Mouse (Mus musculus) kidney, postnatal 10 days (tissue): ENCODE measurements at regions not wholly inside any gene's neighbourhood (a gene's known extent, or its start where the extent isn't known, plus 50 kb on each side); places are given as distances from the start of the nearest gene placed in this dataset.
"Not testable (repeated sequence)": the region's sequence is repeated elsewhere in the genome, so short reads cannot be mapped to it uniquely, and the experiment has no call there.

Experiments
- DNase-seq: peaks from one replicate; pipeline ENCODE4 v3.0.0; 2021; ENCODE audit warnings: mixed read lengths

DNA sequence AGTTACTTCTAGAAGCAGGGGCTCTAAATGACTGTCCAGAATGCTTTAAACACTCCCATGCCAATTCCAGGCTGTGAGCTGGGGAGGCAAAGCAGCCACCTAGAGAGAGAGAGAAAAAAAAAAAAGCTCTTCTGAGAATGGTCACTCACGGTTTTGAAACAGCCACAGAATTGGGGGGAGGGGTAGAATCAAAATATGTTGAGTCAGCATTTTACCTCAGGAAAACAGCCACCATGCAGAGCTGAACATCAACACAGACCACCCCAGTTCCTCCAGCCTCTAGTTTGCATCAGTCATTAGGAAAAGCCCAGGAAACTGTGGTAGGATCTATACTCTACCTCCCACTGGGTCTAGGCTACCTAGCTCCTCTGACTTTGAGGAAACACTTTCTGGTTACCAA is 124.1 kb upstream of the Gm5150 start:
- DNase-seq = no peak

DNA sequence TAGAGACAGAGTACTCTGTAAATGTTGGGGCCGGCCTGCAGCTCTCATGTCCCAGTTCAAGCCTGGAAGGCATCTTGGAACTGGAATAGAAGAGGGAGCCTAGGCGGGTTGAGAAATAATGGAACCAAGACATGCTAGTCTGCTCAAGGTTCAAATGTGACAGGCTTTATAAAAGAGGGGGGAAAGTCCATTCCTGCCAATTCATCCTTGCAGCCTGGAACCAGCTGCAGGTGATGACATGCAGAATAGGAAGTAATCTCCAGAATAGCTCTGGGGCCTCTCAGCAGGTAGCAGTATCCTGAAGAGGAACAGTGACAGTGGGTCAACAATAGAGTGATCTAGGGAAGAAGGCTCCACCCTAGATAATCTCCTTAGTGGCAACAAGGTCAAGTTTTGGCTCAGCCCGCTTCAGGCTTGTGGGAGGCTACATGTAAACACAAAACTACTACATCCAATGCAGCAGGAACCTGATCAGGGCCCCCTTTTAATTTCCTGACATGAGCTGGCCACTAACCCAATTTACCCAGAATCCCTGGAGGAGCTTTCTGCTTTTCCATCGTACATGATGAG is 119.2 kb upstream of the Gm5150 start:
- not testable (repeated sequence) for DNase-seq

DNA sequence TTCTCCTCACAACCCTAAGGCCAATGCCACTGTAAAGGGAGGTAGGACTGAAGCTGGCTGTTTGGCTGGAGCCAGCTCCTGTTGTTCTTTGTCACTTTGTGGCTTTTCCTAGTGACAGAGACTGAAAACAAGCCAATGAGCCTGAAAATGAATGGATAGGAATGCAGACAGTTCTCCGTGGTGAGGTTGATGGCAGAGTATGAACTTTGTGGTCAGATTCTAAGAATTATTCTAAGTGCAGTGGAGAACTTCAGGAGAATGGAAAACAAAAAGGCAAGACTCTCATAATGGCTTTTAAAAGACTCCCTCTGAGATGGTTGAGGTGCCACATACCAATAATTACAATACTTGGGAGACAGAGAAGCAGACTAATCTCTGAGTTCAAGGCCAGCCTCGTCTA is 109.7 kb upstream of the Gm5150 start:
- DNase-seq = no peak

DNA sequence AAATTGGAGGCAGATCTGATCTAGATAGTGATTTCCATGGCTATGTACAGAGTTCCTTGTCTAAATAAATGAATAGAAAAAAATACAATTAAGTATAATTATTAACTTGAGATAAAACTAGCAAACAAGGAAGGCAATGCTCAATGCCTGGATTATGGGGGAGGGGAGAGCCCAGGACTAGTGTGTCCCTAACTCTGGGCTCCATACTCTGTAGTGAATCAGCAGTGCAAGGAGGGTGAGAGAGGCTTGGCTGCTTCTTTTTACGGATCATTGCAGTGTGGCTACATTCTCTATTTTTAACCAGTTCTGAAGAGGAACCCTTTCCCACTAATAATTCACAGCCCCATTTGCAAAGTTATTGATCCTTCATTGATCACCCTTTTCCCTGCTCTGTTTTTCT is 101.3 kb upstream of the Gm5150 start:
- DNase-seq = no peak

DNA sequence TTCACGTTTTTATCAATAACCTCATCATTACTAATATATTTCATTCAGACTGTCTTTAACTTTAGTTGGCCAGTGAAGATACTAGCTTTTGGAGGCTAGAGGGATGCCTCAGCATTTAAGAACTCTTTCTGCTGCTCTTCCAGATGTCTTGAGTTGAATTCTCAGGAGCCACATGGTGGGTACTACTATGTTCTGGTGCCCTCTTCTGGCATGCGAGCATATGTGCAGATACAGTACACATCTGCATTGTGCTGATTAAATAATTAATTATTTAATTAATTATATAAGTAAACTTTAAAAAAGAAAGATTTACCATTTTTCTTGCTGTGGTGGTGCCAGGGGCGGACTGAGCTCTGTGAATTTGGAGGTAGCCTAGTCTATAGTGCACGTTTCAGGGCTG is 98.8 kb upstream of the Gm5150 start:
- no peak for DNase-seq

DNA sequence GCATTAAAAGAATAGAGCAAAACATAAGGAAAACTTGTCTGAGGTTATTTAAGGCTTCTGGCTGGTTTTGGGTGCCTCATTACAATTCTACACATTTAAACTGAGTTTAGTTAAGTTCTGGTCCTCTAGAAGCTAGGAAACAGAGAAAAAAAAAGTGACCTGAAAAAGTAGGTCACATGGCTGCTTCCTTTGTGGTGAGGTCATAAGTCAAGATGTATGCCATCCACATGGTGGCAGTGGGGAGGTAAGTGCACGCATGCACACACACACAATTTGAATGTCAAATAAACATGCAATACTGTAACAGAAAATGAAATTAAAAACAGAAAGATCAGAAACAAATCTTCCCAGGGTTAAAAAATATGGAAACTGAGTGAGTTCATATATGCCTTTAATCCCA is 96.9 kb upstream of the Gm5150 start:
- no peak for DNase-seq

DNA sequence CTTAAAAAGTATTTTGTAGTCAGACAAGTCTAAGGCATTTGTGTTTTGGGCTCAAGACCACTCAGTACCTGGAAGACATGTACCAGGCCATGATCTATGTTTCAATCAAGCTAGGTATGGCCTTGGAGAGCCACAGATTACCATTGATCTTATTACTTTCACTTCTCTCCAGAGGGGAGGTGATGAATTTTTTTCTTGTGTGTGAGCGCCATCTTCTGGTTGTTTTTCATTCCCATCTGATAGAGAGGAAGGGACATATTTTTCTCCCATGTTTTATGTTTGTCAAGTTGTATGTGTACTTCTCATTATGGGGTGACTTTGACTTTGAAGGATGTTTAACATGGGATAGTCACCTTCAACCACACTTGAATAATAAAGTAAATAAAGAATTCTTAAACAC is 80.3 kb upstream of the Gm5150 start:
- DNase-seq = peak; percentile 27

DNA sequence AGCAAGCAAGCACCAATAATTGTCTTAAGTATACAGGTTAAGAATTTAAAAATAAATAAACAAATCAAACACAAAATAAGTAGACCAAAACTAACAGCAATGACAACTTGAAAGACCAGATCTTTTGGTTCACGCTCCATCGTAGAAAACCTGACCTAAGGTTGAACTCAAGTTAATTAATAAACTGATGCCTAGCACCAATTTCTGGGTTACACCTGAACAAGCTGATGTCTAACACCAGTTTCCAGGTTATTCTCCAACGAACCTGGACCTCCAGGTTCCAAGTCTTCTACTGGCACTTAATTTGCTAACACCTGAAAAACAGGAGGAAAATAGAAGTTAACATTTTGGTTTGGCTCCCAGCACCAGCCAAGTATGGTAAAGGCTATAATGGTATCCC is 79.1 kb upstream of the Gm5150 start:
- no peak for DNase-seq

DNA sequence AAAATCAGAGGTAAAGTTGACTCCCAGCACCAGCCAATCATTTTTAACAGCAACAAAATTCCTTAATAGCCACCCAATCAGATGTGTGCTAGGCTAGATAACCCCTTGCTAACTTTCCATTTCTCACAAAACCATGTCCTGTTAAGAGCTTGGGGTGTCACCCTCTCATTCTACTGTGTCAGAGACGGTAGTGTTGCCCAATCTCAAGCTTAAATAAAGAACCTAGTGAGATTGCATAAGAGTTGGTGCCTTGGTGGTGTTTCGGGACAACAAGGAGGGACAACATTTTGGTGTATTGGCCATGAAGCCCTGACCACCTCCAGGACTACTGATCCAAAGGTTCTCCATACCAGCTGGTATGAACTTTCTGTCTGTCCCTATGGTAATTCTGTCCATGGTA is 72.9 kb upstream of the Gm5150 start:
- no peak for DNase-seq

DNA sequence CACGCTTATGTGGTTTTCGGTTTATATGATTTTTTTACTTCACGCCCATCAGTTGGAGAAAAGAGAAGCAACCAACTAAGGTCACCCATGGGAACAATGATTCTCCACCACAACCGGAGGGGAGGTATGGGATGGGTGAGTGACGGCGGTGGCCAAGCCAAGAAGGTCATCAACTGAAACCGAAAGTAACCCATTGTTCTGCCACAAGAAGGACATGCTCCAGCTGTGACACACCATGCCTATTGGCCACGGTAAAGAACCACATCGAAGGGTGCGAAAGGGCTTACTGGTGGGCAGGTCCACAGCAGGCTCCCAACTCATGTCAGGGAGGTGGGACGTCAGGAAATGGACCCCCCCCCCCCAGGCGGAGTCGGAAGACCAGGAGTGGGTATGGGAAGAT is 65.7 kb upstream of the Gm5150 start:
- no peak for DNase-seq

DNA sequence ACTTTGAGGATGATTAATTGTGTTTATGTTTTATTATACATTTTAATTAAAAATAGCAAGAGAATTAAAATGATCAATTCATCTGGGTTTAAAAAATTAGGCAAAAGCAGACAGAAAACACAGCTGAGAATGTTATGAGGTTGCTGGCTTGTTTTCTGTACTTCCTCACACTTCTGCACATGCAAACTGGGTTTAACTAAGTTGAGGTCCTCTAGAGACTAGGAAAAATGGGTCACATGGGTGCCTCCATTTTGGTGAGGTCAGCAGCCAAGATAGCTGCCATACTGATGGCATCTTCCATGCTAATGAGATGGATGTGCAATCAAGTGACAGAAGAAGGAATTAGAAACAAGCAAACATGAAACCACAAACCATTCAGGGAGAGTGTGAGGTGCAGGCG is 64.7 kb upstream of the Gm5150 start:
- DNase-seq = no peak

DNA sequence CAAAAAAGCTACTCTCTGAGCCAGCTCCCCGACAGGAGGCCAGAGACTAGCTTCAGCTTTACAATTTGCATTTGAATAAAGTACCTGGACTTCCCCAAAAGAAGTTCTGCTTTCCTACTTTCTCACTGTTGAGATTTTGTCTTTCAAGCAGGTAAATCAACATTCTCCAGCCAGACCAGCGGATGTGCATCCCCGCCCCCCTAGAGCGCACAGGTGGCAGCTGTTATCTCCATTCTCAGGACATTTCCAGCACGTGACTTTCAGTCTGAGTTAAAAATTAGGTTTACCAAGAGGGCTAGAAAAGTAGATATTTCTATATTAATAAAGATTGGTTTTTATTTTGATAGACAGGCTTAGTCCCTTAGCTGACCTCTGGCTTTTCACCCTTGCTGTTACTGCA is 51.5 kb upstream of the Gm5150 start:
- not testable (repeated sequence) for DNase-seq
